In the genomic region with DNA sequence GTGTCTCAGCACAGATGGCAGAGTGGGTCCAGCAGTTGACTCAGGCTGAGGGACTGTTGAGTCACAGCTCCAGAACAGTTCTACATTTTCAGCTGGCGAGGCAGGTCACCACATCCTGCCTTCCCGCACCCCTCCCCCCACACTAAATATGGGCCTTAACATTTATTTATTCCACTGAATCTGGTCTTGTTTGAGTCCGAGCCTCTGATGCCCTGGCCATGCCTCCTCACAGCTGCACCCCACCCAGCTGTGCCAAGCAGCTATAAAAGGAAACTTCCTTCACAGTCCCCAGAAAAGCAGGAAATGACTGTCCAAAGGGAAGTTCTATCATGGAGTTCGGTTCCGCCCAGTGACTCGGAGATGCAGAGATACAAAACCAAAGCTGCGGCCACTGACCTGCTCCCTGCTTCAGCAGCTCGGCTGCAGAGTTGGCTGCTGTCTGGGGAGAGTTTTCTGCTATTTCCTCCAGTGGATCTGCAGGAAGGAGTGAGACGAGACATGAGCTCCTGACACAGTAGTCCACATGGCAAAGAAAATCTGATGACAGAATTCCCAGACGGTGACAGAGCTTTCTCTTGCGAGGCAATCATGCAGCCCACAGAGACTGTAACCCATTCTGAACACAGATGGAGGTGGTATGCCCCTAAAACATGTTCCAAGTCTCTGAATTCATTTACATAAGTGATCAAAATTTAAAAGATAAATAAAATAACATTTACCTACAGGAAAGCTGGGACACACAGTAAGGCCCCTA, we compare ENCODE assay signal across 9 mouse cellular contexts.
DNase-seq lines count a peak whose midpoint lies in the region; ATAC-seq lines count a peak whose summit lies in the region.
"Had no signal": no experiment of that assay in that cellular context is flagged by ENCODE, and none has a peak within 500 bp of the region (broad histone marks: within the 10 kb centered on the region; RNA-seq: fewer than 3 reads in every experiment).

No protein-coding gene starts in this region.

- H3K4me2 ChIP-seq in forebrain, embryonic 11.5 days (ENCODE audit: low read depth, low read length, severe bottlenecking), result no peak overlapping the region
- no peak overlapping the region for H3K4me2 ChIP-seq in forebrain, embryonic 12.5 days
- no peak overlapping the region for H3K4me2 ChIP-seq in midbrain, embryonic 13.5 days (replicated peaks)
- H3K4me2 ChIP-seq: neural tube, embryonic 12.5 days had no signal

- no peak overlapping the region for H3K4me3 ChIP-seq in forebrain, embryonic 11.5 days (ENCODE audit: low read depth, low read length)
- H3K4me3 ChIP-seq in forebrain, embryonic 12.5 days (replicated peaks), result no peak overlapping the region
- no peak overlapping the region for H3K4me3 ChIP-seq in midbrain, embryonic 13.5 days (replicated peaks)
- H3K4me3 ChIP-seq: neural tube, embryonic 12.5 days had no signal

- H3K27me3 ChIP-seq in forebrain, embryonic 11.5 days (ENCODE audit: control insufficient read depth, insufficient read depth, low read length), result no peaks in the 10 kb centered on the region
- no peaks in the 10 kb centered on the region for H3K27me3 ChIP-seq in forebrain, embryonic 12.5 days
- no peaks in the 10 kb centered on the region for H3K27me3 ChIP-seq in midbrain, embryonic 13.5 days
- H3K27me3 ChIP-seq: neural tube, embryonic 12.5 days had no signal

- H3K9ac ChIP-seq in forebrain, embryonic 11.5 days (ENCODE audit: low read length), result no peak overlapping the region
- no peak overlapping the region for H3K9ac ChIP-seq in forebrain, embryonic 12.5 days
- no peak overlapping the region for H3K9ac ChIP-seq in midbrain, embryonic 13.5 days (replicated peaks)
- H3K9ac ChIP-seq: neural tube, embryonic 12.5 days had no signal

- H3K4me1 ChIP-seq in forebrain, embryonic 11.5 days (replicated peaks; ENCODE audit: control insufficient read depth, insufficient read depth, low read length), result no peaks in the 10 kb centered on the region
- H3K4me1 ChIP-seq in forebrain, embryonic 12.5 days, result peaks cover 12% of the 10 kb centered on the region
- peaks cover 11% of the 10 kb centered on the region; the same call in 1 of the 2 replicates for H3K4me1 ChIP-seq in midbrain, embryonic 13.5 days (replicated peaks)

- peak; percentile 43 for DNase-seq in forebrain, embryonic 11.5 days (ENCODE audit: low spot score)
- peak; percentile 92 for DNase-seq in 3T3-L1 (ENCODE audit: low read depth, low spot score)
- DNase-seq in kidney, postnatal 14 days, result peak; percentile 53
- DNase-seq in embryo, embryonic 9.5 days (ENCODE audit: extremely low spot score), result no peak

- H3K36me3 ChIP-seq in forebrain, embryonic 11.5 days (ENCODE audit: control insufficient read depth, insufficient read depth, low read length), result no peaks in the 10 kb centered on the region; the same call in 1 of the 2 replicates
- peaks cover 21% of the 10 kb centered on the region for H3K36me3 ChIP-seq in forebrain, embryonic 12.5 days (replicated peaks)
- H3K36me3 ChIP-seq in midbrain, embryonic 13.5 days, result no peaks in the 10 kb centered on the region
- H3K36me3 ChIP-seq: neural tube, embryonic 12.5 days had no signal

- H3K9me3 ChIP-seq in forebrain, embryonic 11.5 days (ENCODE audit: control insufficient read depth, low read length), result no peaks in the 10 kb centered on the region
- no peaks in the 10 kb centered on the region for H3K9me3 ChIP-seq in forebrain, embryonic 12.5 days
- no peaks in the 10 kb centered on the region for H3K9me3 ChIP-seq in midbrain, embryonic 13.5 days
- H3K9me3 ChIP-seq: neural tube, embryonic 12.5 days had no signal

- ATAC-seq in forebrain, embryonic 11.5 days (replicated peaks; ENCODE audit: low FRiP score), result no peak
- no peak for ATAC-seq in forebrain, embryonic 12.5 days (ENCODE audit: low FRiP score)
- ATAC-seq in granulocyte monocyte progenitor cell, adult 5-6 weeks (replicated peaks; ENCODE audit: poor library complexity, severe bottlenecking), result peak; percentile 77
- no peak for ATAC-seq in erythroblast, adult 5-6 weeks (replicated peaks; ENCODE audit: low FRiP score, poor library complexity, severe bottlenecking)
- no peak for ATAC-seq in midbrain, embryonic 13.5 days

- H3K27ac ChIP-seq in forebrain, embryonic 11.5 days (ENCODE audit: low read depth, low read length), result no peak overlapping the region
- H3K27ac ChIP-seq in forebrain, embryonic 12.5 days, result no peak overlapping the region
- H3K27ac ChIP-seq in midbrain, embryonic 13.5 days, result no peak overlapping the region
- H3K27ac ChIP-seq: neural tube, embryonic 12.5 days had no signal

- WGBS in forebrain, embryonic 11.5 days, result 86% methylated on average over 11 of the region's 11 CpGs
- 86% methylated on average over 11 of the region's 11 CpGs for WGBS in forebrain, embryonic 12.5 days
- 87% methylated on average over 11 of the region's 11 CpGs for WGBS in midbrain, embryonic 13.5 days
